Mouse (Mus musculus) embryonic facial prominence, embryonic 10.5 days (tissue): Measurements from ENCODE around the gene Map2k2. TPM values are rescaled to one million over a fixed set of nuclear protein-coding genes. Genes with fewer than 3 reads are reported as not detected.

Source experiments
- DNase-seq: peaks from one replicate; pipeline ENCODE4 v3.0.0-alpha.2; 2017; ENCODE audit warnings: low spot score
- H3K27ac ChIP-seq: fragments of 300-500 bp; sonication (generic); replicated peaks from 2 replicates; pipeline ENCODE4 v1.5.1; 2016; ENCODE audit warnings: mild to moderate bottlenecking
- H3K27me3 ChIP-seq: fragments of 300-500 bp; sonication (generic); replicated peaks from 2 replicates; pipeline ENCODE4 v1.6.1; 2016; ENCODE audit warnings: low read depth, mild to moderate bottlenecking; ENCODE audit not compliant: poor library complexity, severe bottlenecking
- H3K36me3 ChIP-seq: fragments of 300-500 bp; sonication (generic); replicated peaks from 2 replicates; pipeline ENCODE4 v1.6.1; 2016; ENCODE audit warnings: mild to moderate bottlenecking, moderate library complexity
- H3K4me1 ChIP-seq: fragments of 300-500 bp; sonication (generic); 2 replicates; pipeline ENCODE4 v1.6.1; 2016
- H3K4me3 ChIP-seq: fragments of 300-500 bp; sonication (generic); 2 replicates; pipeline ENCODE4 v1.5.1; 2016; ENCODE audit warnings: mild to moderate bottlenecking, moderate library complexity
- H3K9me3 ChIP-seq: fragments of 300-500 bp; sonication (generic); 2 replicates; pipeline ENCODE4 v1.6.1; 2016; ENCODE audit warnings: mild to moderate bottlenecking
- WGBS: fragments of 180-500 bp; shearing (Covaris S2); methylation state at CpG from one replicate; pipeline ENCODE4 v1.1.7; 2016; 5-methylcytosine and 5-hydroxymethylcytosine counted together
- polyA plus RNA-seq: library from polyadenylated mRNA; unstranded; fragments of >200 nt; fragmentation: Nextera tagmentation; extraction: Ambion mirVana; gene quantifications from 2 replicates; pipeline ENCODE4 v1.2.1, GENCODE M21; 2016

Gene Map2k2
- polyA plus RNA-seq, 1 experiment from 2014 or later, result 222 TPM

DNA sequence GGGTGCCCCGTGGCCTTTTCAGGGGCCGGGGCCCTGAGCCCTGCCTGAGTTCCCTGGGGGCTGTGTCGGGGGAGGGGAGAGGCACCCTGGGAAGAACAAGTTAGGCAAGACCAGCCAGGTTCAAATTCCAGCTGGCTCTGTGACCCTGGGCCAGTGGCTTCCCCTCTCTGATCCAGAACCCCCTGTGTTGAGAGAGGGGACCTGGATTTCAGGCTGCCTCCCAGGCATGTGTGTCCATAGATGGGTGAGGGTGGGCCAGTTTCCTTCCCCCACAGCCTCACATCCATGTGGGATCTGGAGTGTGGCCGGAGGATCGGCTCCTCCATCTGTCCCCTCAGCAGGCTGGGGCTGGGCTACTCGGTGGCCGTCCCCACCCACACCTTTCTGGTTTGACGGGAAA, 34.3 kb downstream of the Map2k2 start:
- Histone ChIP-seq H3K4me3 (peak overlapping the region; percentile 93), H3K9me3 (no peaks in the 10 kb centered on the region), H3K36me3 (peaks cover 57% of the 10 kb centered on the region), H3K27me3 (peaks cover 11% of the 10 kb centered on the region), H3K27ac (peak overlapping the region; percentile 98), H3K4me1 (peaks cover 69% of the 10 kb centered on the region)
- DNase-seq, result no peak
- WGBS, result 56% methylated on average over 8 of the region's 8 CpGs

DNA sequence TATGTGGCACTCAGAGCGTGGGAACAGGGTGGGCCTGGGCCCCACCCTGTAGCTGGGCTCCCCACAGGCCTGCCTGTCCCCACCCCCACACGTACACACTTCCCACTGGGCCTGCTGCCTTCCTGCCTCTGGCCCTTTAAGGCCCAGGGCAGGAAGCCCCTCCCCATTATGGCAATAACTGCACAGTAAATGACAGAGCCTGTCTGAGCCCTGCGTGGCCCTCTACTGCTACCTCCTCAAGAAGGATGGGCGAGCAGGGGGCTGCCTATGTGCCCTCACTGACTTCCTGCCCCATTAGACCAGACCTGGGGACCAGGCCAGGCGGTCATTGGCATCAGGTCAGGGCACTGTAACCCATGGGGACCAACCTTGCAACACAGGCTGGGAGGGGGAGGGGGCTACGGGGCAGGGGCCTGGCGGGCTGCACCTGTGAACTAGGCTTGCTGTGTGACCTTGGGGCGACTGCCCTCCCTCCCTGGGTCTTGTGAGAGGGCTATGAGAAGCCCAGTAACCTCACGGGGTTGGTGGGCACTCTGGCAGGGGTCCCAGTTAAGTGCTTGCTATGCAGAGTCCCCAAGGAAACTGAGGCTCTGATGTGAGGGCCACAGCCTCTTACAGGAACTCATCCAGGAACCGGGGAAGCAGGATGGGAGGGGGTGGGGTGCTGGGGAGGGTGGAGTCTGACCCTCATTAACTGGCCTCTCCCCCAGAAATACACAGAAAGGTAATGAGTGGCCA, 35.2 kb downstream of the Map2k2 start:
- peaks cover 66% of the 10 kb centered on the region for H3K36me3 ChIP-seq
- H3K4me3 ChIP-seq, result peak overlapping the region; percentile 93
- peaks cover 62% of the 10 kb centered on the region for H3K4me1 ChIP-seq
- H3K27ac ChIP-seq, result peak overlapping the region; percentile 98
- no peaks in the 10 kb centered on the region for H3K9me3 ChIP-seq
- H3K27me3 ChIP-seq, result peaks cover 3% of the 10 kb centered on the region
- WGBS, result 68% methylated on average over 10 of the region's 10 CpGs
- DNase-seq, result no peak

DNA sequence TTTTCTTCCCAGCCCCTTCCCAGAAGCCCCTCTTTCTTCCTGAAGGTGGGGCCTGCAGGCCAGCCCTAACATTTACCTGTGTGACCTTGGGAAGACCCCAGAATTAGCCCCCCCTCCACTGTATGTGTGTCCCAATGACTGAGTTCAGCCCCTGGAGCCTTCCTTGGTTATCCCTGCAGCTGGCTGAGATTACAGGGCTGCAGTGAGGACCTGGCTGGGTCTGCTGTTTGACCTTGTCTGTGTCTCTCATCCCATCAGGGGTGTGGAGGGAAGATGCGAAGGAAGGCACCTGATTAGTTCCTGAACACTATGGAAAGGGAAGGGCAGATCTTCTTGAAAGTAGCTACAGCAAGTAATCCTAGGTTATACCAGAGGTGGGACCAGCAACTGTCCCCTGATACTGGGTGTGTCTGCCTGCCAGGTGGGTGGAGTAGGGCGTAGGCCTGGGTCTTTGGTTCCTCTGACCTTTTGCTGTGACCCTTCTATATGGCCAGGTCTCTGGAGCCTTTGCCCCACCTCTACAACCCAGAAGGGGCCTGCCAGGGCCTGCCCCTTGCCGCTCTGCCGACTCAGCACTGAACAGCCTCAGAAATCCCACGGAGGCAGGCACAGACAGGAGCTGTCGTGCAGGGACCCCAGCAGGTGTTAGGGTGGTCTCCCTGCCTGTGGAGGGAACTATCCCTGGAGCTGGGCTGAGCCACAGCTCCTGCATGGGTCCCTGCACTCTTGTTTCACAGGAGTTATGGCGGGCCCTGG, 35.9 kb downstream of the Map2k2 start:
- H3K4me3 ChIP-seq, result peak overlapping the region; percentile 93; the same call in 1 of the 2 replicates
- peaks cover 73% of the 10 kb centered on the region for H3K36me3 ChIP-seq
- WGBS, result 81% methylated on average over 7 of the region's 7 CpGs
- DNase-seq, result no peak
- peak overlapping the region; percentile 98; the same call in 1 of the 2 replicates for H3K27ac ChIP-seq
- no peaks in the 10 kb centered on the region for H3K9me3 ChIP-seq
- H3K4me1 ChIP-seq, result peaks cover 57% of the 10 kb centered on the region
- H3K27me3 ChIP-seq, result no peaks in the 10 kb centered on the region

DNA sequence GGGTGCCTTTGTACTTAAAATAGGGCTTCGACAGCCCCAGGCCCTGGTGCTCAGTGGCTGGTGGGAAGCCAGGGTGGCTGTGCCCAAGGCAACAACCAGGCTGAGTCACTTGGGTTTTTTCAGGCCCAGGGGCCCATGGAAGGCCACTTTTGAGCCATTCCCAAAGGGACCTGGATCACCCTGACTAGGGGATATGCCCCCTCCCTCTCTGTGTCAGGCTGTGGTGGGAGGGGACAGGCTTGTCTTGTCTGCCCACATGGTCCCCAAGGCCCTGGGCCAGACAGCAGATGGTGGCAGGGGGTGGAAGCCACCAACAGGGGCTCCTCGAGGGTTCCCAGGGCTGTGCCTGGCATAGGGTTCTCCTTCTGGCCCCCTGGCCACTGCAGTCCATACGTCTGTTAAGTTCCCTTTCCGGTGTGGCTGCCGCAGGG, 36.9 kb downstream of the Map2k2 start:
- Histone ChIP-seq H3K27ac (peak overlapping the region; percentile 5; the same call in 1 of the 2 replicates), H3K36me3 (peaks cover 83% of the 10 kb centered on the region), H3K4me1 (peaks cover 57% of the 10 kb centered on the region), H3K27me3 (no peaks in the 10 kb centered on the region), H3K9me3 (no peaks in the 10 kb centered on the region), H3K4me3 (peak overlapping the region; percentile 11; the same call in 1 of the 2 replicates)
- no peak for DNase-seq
- WGBS, result 76% methylated on average over 5 of the region's 5 CpGs

DNA sequence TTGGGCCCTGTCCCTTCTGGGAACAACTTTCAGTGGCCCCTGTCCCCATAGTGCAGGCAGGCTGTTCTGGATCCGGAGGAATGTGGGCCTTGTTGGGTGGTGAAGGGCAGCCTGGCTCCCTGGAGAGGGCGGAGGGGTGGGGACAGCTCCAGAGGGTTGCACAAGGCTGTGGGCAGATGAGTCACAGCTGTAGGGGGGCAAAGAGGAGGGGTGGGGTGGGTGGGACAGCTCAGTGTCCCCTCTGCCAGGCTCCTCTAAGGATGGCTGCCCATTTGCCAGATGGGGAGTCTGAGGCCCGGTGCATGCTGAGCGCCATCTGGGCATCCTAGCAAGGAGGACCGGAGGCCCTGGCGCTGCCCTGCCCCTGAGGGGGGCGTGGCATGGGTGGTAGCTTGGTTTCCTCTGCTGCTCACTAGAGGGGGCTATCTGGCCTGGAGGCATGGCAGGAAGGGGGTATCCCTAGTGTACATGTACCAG, 37.5 kb downstream of the Map2k2 start:
- Histone ChIP-seq H3K27me3 (no peaks in the 10 kb centered on the region), H3K27ac (peak overlapping the region; percentile 5; the same call in 1 of the 2 replicates), H3K36me3 (peaks cover 89% of the 10 kb centered on the region), H3K9me3 (no peaks in the 10 kb centered on the region), H3K4me3 (no peak overlapping the region), H3K4me1 (peaks cover 54% of the 10 kb centered on the region)
- DNase-seq, result no peak
- WGBS, result 95% methylated on average over 7 of the region's 7 CpGs

DNA sequence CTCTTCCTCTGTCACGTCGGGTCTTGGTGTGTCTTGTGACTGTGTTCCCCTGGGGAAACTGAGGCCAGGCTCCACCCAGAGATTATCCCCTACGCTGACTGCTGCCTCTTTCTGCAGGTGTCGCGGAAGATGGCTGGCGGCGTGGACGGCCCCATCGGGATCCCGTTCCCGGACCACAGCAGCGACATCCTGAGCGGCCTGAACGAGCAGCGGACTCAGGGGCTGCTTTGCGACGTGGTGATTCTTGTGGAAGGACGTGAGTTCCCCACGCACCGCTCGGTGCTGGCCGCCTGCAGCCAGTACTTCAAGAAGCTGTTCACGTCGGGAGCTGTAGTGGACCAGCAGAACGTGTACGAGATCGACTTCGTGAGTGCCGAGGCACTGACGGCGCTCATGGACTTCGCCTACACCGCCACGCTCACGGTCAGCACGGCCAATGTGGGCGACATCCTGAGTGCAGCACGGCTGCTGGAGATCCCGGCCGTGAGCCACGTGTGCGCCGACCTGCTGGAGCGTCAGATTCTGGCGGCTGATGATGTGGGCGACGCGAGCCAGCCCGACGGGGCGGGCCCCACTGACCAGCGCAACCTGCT, 38.2 kb downstream of the Map2k2 start:
- H3K36me3 ChIP-seq, result peaks cover 96% of the 10 kb centered on the region

DNA sequence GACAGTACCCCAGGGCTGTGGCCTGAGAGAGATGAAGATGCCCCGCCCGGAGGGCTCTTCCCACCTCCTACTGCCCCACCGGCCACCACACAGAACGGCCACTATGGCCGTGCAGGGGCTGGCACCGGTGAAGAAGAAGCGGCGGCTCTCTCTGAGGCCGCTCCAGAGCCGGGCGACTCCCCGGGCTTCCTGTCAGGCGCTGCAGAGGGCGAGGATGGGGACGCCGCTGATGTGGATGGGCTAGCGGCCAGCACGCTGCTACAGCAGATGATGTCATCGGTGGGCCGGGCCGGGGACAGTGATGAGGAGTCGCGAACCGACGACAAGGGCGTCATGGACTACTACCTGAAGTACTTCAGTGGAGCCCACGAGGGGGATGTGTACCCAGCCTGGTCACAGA, 39.0 kb downstream of the Map2k2 start:
- WGBS, result 95% methylated on average over 27 of the region's 27 CpGs
- DNase-seq, result no peak
- H3K9me3 ChIP-seq, result no peaks in the 10 kb centered on the region
- H3K4me1 ChIP-seq, result peaks cover 39% of the 10 kb centered on the region
- no peaks in the 10 kb centered on the region for H3K27me3 ChIP-seq
- H3K36me3 ChIP-seq, result peaks cover 98% of the 10 kb centered on the region
- H3K4me3 ChIP-seq, result no peak overlapping the region
- no peak overlapping the region for H3K27ac ChIP-seq

More for the DNA sequence above, 38.2 kb downstream of the Map2k2 start:
- Histone ChIP-seq H3K27ac (no peak overlapping the region), H3K4me3 (peak overlapping the region; percentile 11; the same call in 1 of the 2 replicates), H3K4me1 (peaks cover 46% of the 10 kb centered on the region), H3K9me3 (no peaks in the 10 kb centered on the region), H3K27me3 (no peaks in the 10 kb centered on the region)
- WGBS, result 95% methylated on average over 52 of the region's 52 CpGs
- DNase-seq, result no peak

DNA sequence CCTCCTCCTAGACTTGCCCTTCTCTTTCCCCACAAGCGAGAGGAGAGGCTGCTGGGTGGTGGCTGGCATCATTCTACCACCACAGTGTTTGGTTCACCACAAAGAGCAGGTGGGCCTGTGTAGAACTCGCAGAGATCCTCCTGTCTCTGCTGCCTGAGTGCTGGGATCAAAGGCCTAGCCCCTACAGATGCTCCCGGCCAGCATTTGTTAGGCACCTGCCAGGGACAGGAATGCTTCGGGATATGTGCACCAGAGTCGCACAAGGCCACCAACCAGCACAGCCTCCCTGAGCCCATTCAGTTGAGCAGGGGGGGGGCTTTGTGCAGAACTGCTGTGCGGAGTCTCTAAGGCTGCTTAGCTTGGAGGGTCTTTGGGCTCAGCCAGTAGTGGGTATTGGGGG, 39.6 kb downstream of the Map2k2 start:
- no peaks in the 10 kb centered on the region for H3K9me3 ChIP-seq
- no peaks in the 10 kb centered on the region for H3K27me3 ChIP-seq
- H3K36me3 ChIP-seq, result peaks cover 100% of the 10 kb centered on the region
- H3K4me1 ChIP-seq, result peaks cover 33% of the 10 kb centered on the region
- no peak overlapping the region for H3K27ac ChIP-seq
- DNase-seq, result no peak
- H3K4me3 ChIP-seq, result 0 out of 2 replicates have a peak overlapping the region, but pooled peaks have one; percentile 12
- 94% methylated on average over 6 of the region's 6 CpGs for WGBS

DNA sequence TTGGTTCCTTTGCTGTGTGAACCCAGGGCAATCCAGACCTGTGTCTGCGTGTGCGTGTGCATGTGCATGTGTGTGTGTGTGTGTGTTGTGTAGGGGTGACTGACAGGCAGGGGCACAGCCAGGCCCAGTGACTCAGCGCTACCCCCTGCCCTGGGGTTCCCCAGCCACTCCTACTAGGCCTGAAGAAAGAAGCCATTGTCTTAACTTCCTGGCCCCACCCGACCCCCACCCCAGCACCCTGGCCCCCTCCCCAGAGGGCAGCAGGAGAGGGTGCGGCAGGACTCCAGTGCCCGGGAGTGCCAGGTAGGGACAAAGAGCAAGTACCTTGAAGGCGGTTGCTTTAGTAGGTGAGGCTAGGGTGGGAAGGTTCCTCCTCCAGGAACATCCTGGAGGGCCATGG, 40.1 kb downstream of the Map2k2 start:
- no peak for DNase-seq
- 88% methylated on average over 7 of the region's 7 CpGs for WGBS

DNA sequence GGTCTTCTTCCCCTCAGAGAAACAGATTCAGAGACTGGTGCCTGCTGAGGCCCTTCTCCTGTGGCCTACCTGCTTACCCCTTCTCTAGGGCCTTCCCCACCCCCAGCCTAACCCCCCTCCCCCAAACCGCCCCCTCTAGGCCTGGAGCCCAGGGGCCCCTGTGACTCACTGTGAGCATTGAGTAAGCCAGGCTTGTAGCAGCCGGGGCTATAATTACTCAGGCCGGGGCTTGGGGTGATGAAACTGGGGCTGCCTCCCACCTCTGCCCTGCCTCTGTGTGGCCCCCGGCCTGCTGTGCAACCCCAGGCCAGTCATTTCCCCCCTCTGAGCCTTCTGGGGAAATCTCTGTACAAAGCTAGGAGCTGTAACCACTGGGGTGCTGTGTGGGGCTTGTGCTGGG, 40.6 kb downstream of the Map2k2 start:
- Histone ChIP-seq H3K27ac (no peak overlapping the region), H3K36me3 (peaks cover 93% of the 10 kb centered on the region), H3K27me3 (no peaks in the 10 kb centered on the region), H3K4me3 (no peak overlapping the region), H3K4me1 (peaks cover 23% of the 10 kb centered on the region), H3K9me3 (no peaks in the 10 kb centered on the region)
- 88% methylated on average over 4 of the region's 4 CpGs for WGBS
- no peak for DNase-seq

More for the DNA sequence above, 40.1 kb downstream of the Map2k2 start:
- Histone ChIP-seq H3K4me1 (peaks cover 28% of the 10 kb centered on the region), H3K4me3 (0 out of 2 replicates have a peak overlapping the region, but pooled peaks have one; percentile 12), H3K27ac (no peak overlapping the region), H3K9me3 (no peaks in the 10 kb centered on the region), H3K27me3 (no peaks in the 10 kb centered on the region), H3K36me3 (peaks cover 98% of the 10 kb centered on the region)

DNA sequence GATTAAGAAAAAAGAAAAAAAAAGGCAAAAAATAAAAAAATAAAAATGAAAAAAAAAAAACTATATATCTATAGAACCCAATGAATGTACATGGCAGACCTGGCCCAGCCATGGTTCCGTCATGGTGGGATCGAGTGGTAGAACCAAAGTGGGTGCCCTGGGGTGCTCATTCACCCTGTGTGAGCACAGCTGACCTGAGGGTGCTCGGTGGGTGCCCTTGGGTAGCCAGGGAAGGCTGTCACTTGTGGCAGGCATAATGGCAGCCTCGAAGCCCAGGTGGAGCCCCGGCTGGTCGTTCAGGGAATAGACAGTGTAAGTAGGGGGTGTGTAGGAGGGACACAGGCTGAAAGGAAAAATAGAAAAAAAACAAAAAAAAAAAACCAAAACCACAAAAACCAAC, 45.5 kb downstream of the Map2k2 start:
- no peak for DNase-seq
- no peaks in the 10 kb centered on the region for H3K27me3 ChIP-seq
- H3K9me3 ChIP-seq, result no peaks in the 10 kb centered on the region
- H3K4me3 ChIP-seq, result no peak overlapping the region
- peaks cover 20% of the 10 kb centered on the region for H3K4me1 ChIP-seq
- H3K36me3 ChIP-seq, result peaks cover 86% of the 10 kb centered on the region
- no peak overlapping the region for H3K27ac ChIP-seq
- WGBS, result 83% methylated on average over 6 of the region's 6 CpGs

DNA sequence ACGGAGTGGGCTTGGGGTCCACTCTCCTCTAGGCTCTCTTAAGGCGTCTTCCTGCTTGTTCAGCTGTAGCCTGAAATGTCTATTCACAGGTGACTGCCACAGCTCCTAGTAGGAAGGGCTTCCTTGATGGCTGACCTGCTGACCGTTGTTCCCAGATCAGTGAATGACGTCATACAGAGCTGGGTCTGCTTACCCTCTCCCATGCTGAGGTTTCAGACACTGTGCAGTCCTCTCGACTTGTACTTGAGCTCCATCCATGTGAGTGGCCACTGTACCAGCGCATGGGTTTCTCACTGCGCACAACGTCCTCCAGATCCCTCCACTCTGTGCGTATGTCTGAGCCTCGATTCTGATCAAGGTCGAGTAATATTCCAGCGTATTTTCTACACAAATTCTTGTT, 46.9 kb downstream of the Map2k2 start:
- Histone ChIP-seq H3K27me3 (no peaks in the 10 kb centered on the region), H3K36me3 (peaks cover 86% of the 10 kb centered on the region), H3K9me3 (no peaks in the 10 kb centered on the region), H3K4me1 (peaks cover 20% of the 10 kb centered on the region), H3K4me3 (no peak overlapping the region), H3K27ac (peak overlapping the region; percentile 26; the same call in 1 of the 2 replicates)
- 74% methylated on average over 12 of the region's 12 CpGs for WGBS
- no peak for DNase-seq
